ENCODE assay signal across 13 mouse cellular contexts in the genomic region with DNA sequence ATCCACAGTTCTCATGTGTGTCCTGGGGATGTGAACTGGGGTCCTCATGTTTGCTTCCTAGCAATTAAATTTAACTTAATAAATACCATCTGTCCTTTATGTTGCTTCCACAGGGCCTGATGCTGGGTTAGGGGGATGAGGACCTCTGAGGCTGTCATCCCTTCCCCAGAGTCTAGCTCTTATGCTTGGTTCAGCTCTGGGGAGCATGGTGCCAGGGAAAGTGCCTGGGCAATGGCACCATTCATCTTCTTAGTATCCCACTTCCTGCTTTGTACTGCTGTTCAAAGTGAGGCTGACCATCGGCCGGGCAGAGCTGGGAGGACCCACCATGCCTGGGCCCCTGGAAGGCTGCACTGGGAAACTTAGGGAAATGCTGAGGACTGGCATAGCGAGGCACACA.
"Had no signal": no experiment of that assay in that cellular context is flagged by ENCODE, and none has a peak within 500 bp of the region (broad histone marks: within the 10 kb centered on the region; RNA-seq: fewer than 3 reads in every experiment).

No protein-coding gene starts in this region.

- H3K4me1 ChIP-seq: liver, embryonic 13.5 days; lung, embryonic 15.5 days had no signal

- H3K27ac ChIP-seq: left cerebral cortex, adult 2 months; limb, embryonic 12.5 days; liver, embryonic 13.5 days; lung, embryonic 15.5 days; midbrain, embryonic 13.5 days; neural tube, embryonic 13.5 days had no signal

- H3K9ac ChIP-seq: limb, embryonic 12.5 days; liver, embryonic 13.5 days; liver, postnatal 0 days; lung, embryonic 15.5 days; midbrain, embryonic 13.5 days; neural tube, embryonic 13.5 days had no signal

- H3K4me3 ChIP-seq: left cerebral cortex, adult 2 months; limb, embryonic 12.5 days; liver, embryonic 13.5 days; lung, embryonic 15.5 days; midbrain, embryonic 13.5 days; neural tube, embryonic 13.5 days had no signal

- H3K4me2 ChIP-seq: limb, embryonic 12.5 days; liver, embryonic 13.5 days; lung, embryonic 15.5 days; midbrain, embryonic 13.5 days; neural tube, embryonic 13.5 days had no signal

- H3K9me3 ChIP-seq: limb, embryonic 12.5 days; liver, embryonic 13.5 days; lung, embryonic 15.5 days; midbrain, embryonic 13.5 days; neural tube, embryonic 13.5 days had no signal

- H3K36me3 ChIP-seq: limb, embryonic 12.5 days; liver, embryonic 13.5 days; lung, embryonic 15.5 days; midbrain, embryonic 13.5 days; neural tube, embryonic 13.5 days had no signal

- H3K27me3 ChIP-seq: limb, embryonic 12.5 days; liver, embryonic 13.5 days; lung, embryonic 15.5 days; midbrain, embryonic 13.5 days; neural tube, embryonic 13.5 days had no signal

- DNase-seq: kidney, adult 8-10 months; kidney, postnatal 25 days; liver; liver, embryonic 13.5 days; retina, postnatal 1 day; right cerebral cortex, postnatal 4 days had no signal

- ATAC-seq: intestine, postnatal 0 days; liver, postnatal 0 days had no signal
